Mouse (Mus musculus) megakaryocyte, adult 5-6 weeks (primary cell): ENCODE data around the gene Tas2r122. TPM values are rescaled to one million over a fixed set of nuclear protein-coding genes. Genes with fewer than 3 reads are reported as not detected.
"Not testable (repeated sequence)": the region's sequence is repeated elsewhere in the genome, so short reads cannot be mapped to it uniquely, and the experiment has no call there.

Experiments
- ATAC-seq: 2 replicates; pipeline ENCODE4 v1.8.0; 2016; ENCODE audit warnings: mild to moderate bottlenecking, inconsistent platforms; ENCODE audit not compliant: poor library complexity, severe bottlenecking
- total RNA-seq, 2 experiments: library from RNA; stranded (forward) in 1 of 2; stranded (reverse) in 1 of 2; fragments of 153-499, 151-499 nt in 1 of 2; fragments of 221-1000, 200-1000 nt in 1 of 2; gene quantifications; 2 replicates each; pipeline versions ENCODE4 v1.2.3 to v1.2.4; 2015 to 2017

Gene Tas2r122
- not detected in 2 replicates for total RNA-seq (2015)
- total RNA-seq (2017): not detected in 2 replicates

GRCm38 (mm10) chr6:132711828-132712227, at the start of gene Tas2r122:
TSS of gene Tas2r122 (minus strand) at chr6:132711928.
- ATAC-seq: no peak

DNA sequence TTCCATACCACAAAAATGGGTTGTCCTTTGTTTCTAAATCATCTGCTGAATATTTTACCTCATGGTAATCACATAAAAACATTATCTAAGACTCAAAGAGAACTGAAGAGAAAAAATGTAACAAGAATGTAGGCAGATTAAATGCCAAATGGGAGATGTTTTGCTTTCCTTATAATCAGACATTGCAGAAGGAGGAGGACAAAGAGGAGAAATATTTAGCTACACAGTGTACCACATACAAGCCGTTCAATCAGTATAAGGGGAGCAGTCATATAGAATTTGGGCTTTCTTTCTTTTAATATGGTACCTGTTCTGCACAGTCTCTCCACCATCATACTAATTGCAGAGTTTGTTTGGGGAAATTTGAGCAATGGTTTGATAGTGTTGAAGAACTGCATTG, 42.7 kb upstream of the Tas2r122 start, which contains the start of gene Tas2r124:
Gene Tas2r124, plus strand, starts transcription at position 301 of the 400 bp plus-strand sequence.
- ATAC-seq: no peak

- ATAC-seq: no peak
Observed at GRCm38 (mm10) chr6:132750206-132750605, 38.5 kb upstream of the Tas2r122 start.

- ATAC-seq: no peak
Observed at GRCm38 (mm10) chr6:132737935-132738334, 26.2 kb upstream of the Tas2r122 start, which contains the start of gene Tas2r115. TSS of gene Tas2r115 (minus strand) at chr6:132738035.

GRCm38 (mm10) chr6:132700907-132701306, 10.8 kb downstream of the Tas2r122 start, which contains the start of gene Tas2r121:
TSS of gene Tas2r121 (minus strand) at chr6:132701007.
- ATAC-seq: no peak

- ATAC-seq: not testable (repeated sequence)
Observed at GRCm38 (mm10) chr6:132691596-132691995, 20.1 kb downstream of the Tas2r122 start.

Other genes with a start within 250 kb of the Tas2r122 start
- not detected in 2 replicates for gene Prh1, start 142.1 kb downstream of the Tas2r122 start, total RNA-seq (2015)
- gene Prh1, start 142.1 kb downstream of the Tas2r122 start, total RNA-seq (2017): not detected in 2 replicates
- not detected in 2 replicates for gene Prp2, start 116.0 kb downstream of the Tas2r122 start, total RNA-seq (2015)
- gene Prp2, start 116.0 kb downstream of the Tas2r122 start, total RNA-seq (2017): not detected in 2 replicates
- not detected in 2 replicates for gene A630073D07Rik, start 60.4 kb downstream of the Tas2r122 start, total RNA-seq (2015)
- not detected in 2 replicates for gene A630073D07Rik, start 60.4 kb downstream of the Tas2r122 start, total RNA-seq (2017)
- not detected in 2 replicates for gene Tas2r120, start 55.0 kb downstream of the Tas2r122 start, total RNA-seq (2015)
- not detected in 2 replicates for gene Tas2r120, start 55.0 kb downstream of the Tas2r122 start, total RNA-seq (2017)
- not detected in 2 replicates for gene Tas2r121, start 10.9 kb downstream of the Tas2r122 start, total RNA-seq (2015)
- not detected in 2 replicates for gene Tas2r121, start 10.9 kb downstream of the Tas2r122 start, total RNA-seq (2017)
- gene Tas2r115, start 26.1 kb upstream of the Tas2r122 start, total RNA-seq (2015): not detected in 2 replicates
- not detected in 2 replicates for gene Tas2r115, start 26.1 kb upstream of the Tas2r122 start, total RNA-seq (2017)
- gene Tas2r124, start 42.8 kb upstream of the Tas2r122 start, total RNA-seq (2015): not detected in 2 replicates
- gene Tas2r124, start 42.8 kb upstream of the Tas2r122 start, total RNA-seq (2017): not detected in 2 replicates
- not detected in 2 replicates for gene Tas2r102, start 50.2 kb upstream of the Tas2r122 start, total RNA-seq (2015)
- not detected in 2 replicates for gene Tas2r102, start 50.2 kb upstream of the Tas2r122 start, total RNA-seq (2017)
- not detected in 2 replicates for gene Tas2r136, start 66.2 kb upstream of the Tas2r122 start, total RNA-seq (2015)
- not detected in 2 replicates for gene Tas2r136, start 66.2 kb upstream of the Tas2r122 start, total RNA-seq (2017)
- not detected in 2 replicates for gene Tas2r117, start 90.9 kb upstream of the Tas2r122 start, total RNA-seq (2015)
- not detected in 2 replicates for gene Tas2r117, start 90.9 kb upstream of the Tas2r122 start, total RNA-seq (2017)
- gene Tas2r123, start 135.2 kb upstream of the Tas2r122 start, total RNA-seq (2015): not detected in 2 replicates
- gene Tas2r123, start 135.2 kb upstream of the Tas2r122 start, total RNA-seq (2017): not detected in 2 replicates
- gene Tas2r116, start 143.5 kb upstream of the Tas2r122 start, total RNA-seq (2015): not detected in 2 replicates
- not detected in 2 replicates for gene Tas2r116, start 143.5 kb upstream of the Tas2r122 start, total RNA-seq (2017)
- gene Tas2r110, start 156.1 kb upstream of the Tas2r122 start, total RNA-seq (2015): not detected in 2 replicates
- not detected in 2 replicates for gene Tas2r110, start 156.1 kb upstream of the Tas2r122 start, total RNA-seq (2017)
- not detected in 2 replicates for gene Tas2r113, start 181.1 kb upstream of the Tas2r122 start, total RNA-seq (2015)
- gene Tas2r113, start 181.1 kb upstream of the Tas2r122 start, total RNA-seq (2017): not detected in 2 replicates
- not detected in 2 replicates for gene Tas2r125, start 197.7 kb upstream of the Tas2r122 start, total RNA-seq (2015)
- gene Tas2r125, start 197.7 kb upstream of the Tas2r122 start, total RNA-seq (2017): not detected in 2 replicates
- gene Tas2r129, start 239.2 kb upstream of the Tas2r122 start, total RNA-seq (2015): not detected in 2 replicates
- not detected in 2 replicates for gene Tas2r129, start 239.2 kb upstream of the Tas2r122 start, total RNA-seq (2017)
- not detected in 2 replicates for gene Tas2r131, start 246.0 kb upstream of the Tas2r122 start, total RNA-seq (2015)
- gene Tas2r131, start 246.0 kb upstream of the Tas2r122 start, total RNA-seq (2017): not detected in 2 replicates